Mouse (Mus musculus): ENCODE data around the gene Gm14085. TPM values are rescaled to one million over a fixed set of nuclear protein-coding genes. Genes with fewer than 3 reads are reported as not detected.

The Gm14085 gene
- total and polyA plus RNA-seq, 3 experiments: 0.45 to 1.3 (median 0.52) TPM

GRCm38 (mm10) chr2:122570430-122570829 lies 85.7 kb downstream of the Gm14085 start:
- no peaks in the 10 kb centered on the region for H3K27me3 ChIP-seq (ENCODE audit: control insufficient read depth, insufficient read depth, low read length)
- no peaks in the 10 kb centered on the region for H3K36me3 ChIP-seq (ENCODE audit: control insufficient read depth, insufficient read depth, low read length)
- TF ChIP-seq POLR2A (IDR thresholded peaks at IDR 0.05; ENCODE audit: insufficient read depth, low read depth, low read length) (no peak), EP300 (IDR thresholded peaks at IDR 0.05; ENCODE audit: insufficient read depth, low read depth, low read length) (no peak), CTCF (IDR thresholded peaks at IDR 0.05) (no peak)
- no peak overlapping the region for H3K27ac ChIP-seq
- H3K79me2 ChIP-seq (replicated peaks; ENCODE audit: control insufficient read depth, insufficient read depth, low read length): no peaks in the 10 kb centered on the region
- 74% methylated on average over 4 of the region's 4 CpGs for WGBS
- intact Hi-C loops (cut with DNase I): loop anchor here (5.0 kb wide), 1 partner anchor 42 kb away; the partner anchor contains the start of gene Gatm
- no peaks in the 10 kb centered on the region for H3K4me1 ChIP-seq (ENCODE audit: control insufficient read depth, insufficient read depth, low read length)
- H3K9ac ChIP-seq (ENCODE audit: low read depth, low read length): no peak overlapping the region
- no peak for DNase-seq
- H3K4me3 ChIP-seq: no peak overlapping the region

GRCm38 (mm10) chr2:122571326-122571725 lies 86.6 kb downstream of the Gm14085 start:
- no peaks in the 10 kb centered on the region for H3K79me2 ChIP-seq (replicated peaks; ENCODE audit: control insufficient read depth, insufficient read depth, low read length)

GRCm38 (mm10) chr2:122572438-122572837 lies 87.7 kb downstream of the Gm14085 start:
- WGBS: 56% methylated on average over 1 of the region's 1 CpGs

More at GRCm38 (mm10) chr2:122571326-122571725, 86.6 kb downstream of the Gm14085 start:
- Histone ChIP-seq H3K9ac (ENCODE audit: low read depth, low read length) (no peak overlapping the region), H3K27ac (no peak overlapping the region), H3K36me3 (ENCODE audit: control insufficient read depth, insufficient read depth, low read length) (no peaks in the 10 kb centered on the region), H3K4me1 (ENCODE audit: control insufficient read depth, insufficient read depth, low read length) (no peaks in the 10 kb centered on the region), H3K4me3 (no peak overlapping the region), H3K27me3 (ENCODE audit: control insufficient read depth, insufficient read depth, low read length) (no peaks in the 10 kb centered on the region)
- intact Hi-C loops (cut with DNase I): loop anchor here (5.0 kb wide), 1 partner anchor 41 kb away; the partner anchor contains the start of gene Gatm
- no peak for DNase-seq
- 80% methylated on average over 4 of the region's 4 CpGs for WGBS
- TF ChIP-seq EP300 (IDR thresholded peaks at IDR 0.05; ENCODE audit: insufficient read depth, low read depth, low read length) (no peak), CTCF (IDR thresholded peaks at IDR 0.05) (no peak), POLR2A (IDR thresholded peaks at IDR 0.05; ENCODE audit: insufficient read depth, low read depth, low read length) (no peak)

GRCm38 (mm10) chr2:122575470-122575869 lies 90.7 kb downstream of the Gm14085 start:
- WGBS: 15% methylated on average over 11 of the region's 11 CpGs
- TF ChIP-seq CTCF (IDR thresholded peaks at IDR 0.05) (no peak), EP300 (IDR thresholded peaks at IDR 0.05; ENCODE audit: insufficient read depth, low read depth, low read length) (no peak), POLR2A (IDR thresholded peaks at IDR 0.05; ENCODE audit: insufficient read depth, low read depth, low read length) (no peak)

More at GRCm38 (mm10) chr2:122572438-122572837, 87.7 kb downstream of the Gm14085 start:
- no peak for DNase-seq
- Histone ChIP-seq H3K4me1 (ENCODE audit: control insufficient read depth, insufficient read depth, low read length) (no peaks in the 10 kb centered on the region), H3K4me3 (no peak overlapping the region), H3K9ac (ENCODE audit: low read depth, low read length) (no peak overlapping the region), H3K27ac (no peak overlapping the region), H3K79me2 (replicated peaks; ENCODE audit: control insufficient read depth, insufficient read depth, low read length) (no peaks in the 10 kb centered on the region), H3K36me3 (ENCODE audit: control insufficient read depth, insufficient read depth, low read length) (no peaks in the 10 kb centered on the region), H3K27me3 (ENCODE audit: control insufficient read depth, insufficient read depth, low read length) (no peaks in the 10 kb centered on the region)
- no peak for TF ChIP-seq EP300 (IDR thresholded peaks at IDR 0.05; ENCODE audit: insufficient read depth, low read depth, low read length)
- no peak for TF ChIP-seq POLR2A (IDR thresholded peaks at IDR 0.05; ENCODE audit: insufficient read depth, low read depth, low read length)
- no peak for TF ChIP-seq CTCF (IDR thresholded peaks at IDR 0.05)
- intact Hi-C loops (cut with DNase I): loop anchor here (5.0 kb wide), 1 partner anchor 40 kb away; the partner anchor contains the start of gene Gatm

GRCm38 (mm10) chr2:122576295-122576694 lies 91.6 kb downstream of the Gm14085 start:
- Histone ChIP-seq H3K27me3 (ENCODE audit: control insufficient read depth, insufficient read depth, low read length) (no peaks in the 10 kb centered on the region), H3K79me2 (replicated peaks; ENCODE audit: control insufficient read depth, insufficient read depth, low read length) (no peaks in the 10 kb centered on the region), H3K9ac (ENCODE audit: low read depth, low read length) (no peak overlapping the region), H3K4me3 (no peak overlapping the region), H3K27ac (no peak overlapping the region), H3K4me1 (ENCODE audit: control insufficient read depth, insufficient read depth, low read length) (peaks cover under 1% of the 10 kb centered on the region; the same call in 1 of the 2 replicates), H3K36me3 (ENCODE audit: control insufficient read depth, insufficient read depth, low read length) (no peaks in the 10 kb centered on the region)
- intact Hi-C loops (cut with DNase I): no loop called here
- no peak for DNase-seq
- TF ChIP-seq CTCF (IDR thresholded peaks at IDR 0.05) (no peak), EP300 (IDR thresholded peaks at IDR 0.05; ENCODE audit: insufficient read depth, low read depth, low read length) (no peak), POLR2A (IDR thresholded peaks at IDR 0.05; ENCODE audit: insufficient read depth, low read depth, low read length) (no peak)
- WGBS: 25% methylated on average over 5 of the region's 5 CpGs

More at GRCm38 (mm10) chr2:122575470-122575869, 90.7 kb downstream of the Gm14085 start:
- intact Hi-C loops (cut with DNase I): no loop called here
- Histone ChIP-seq H3K27ac (no peak overlapping the region), H3K9ac (ENCODE audit: low read depth, low read length) (no peak overlapping the region), H3K36me3 (ENCODE audit: control insufficient read depth, insufficient read depth, low read length) (no peaks in the 10 kb centered on the region), H3K79me2 (replicated peaks; ENCODE audit: control insufficient read depth, insufficient read depth, low read length) (no peaks in the 10 kb centered on the region), H3K4me3 (no peak overlapping the region), H3K27me3 (ENCODE audit: control insufficient read depth, insufficient read depth, low read length) (no peaks in the 10 kb centered on the region), H3K4me1 (ENCODE audit: control insufficient read depth, insufficient read depth, low read length) (no peaks in the 10 kb centered on the region)
- peak; percentile 39 to 64 for DNase-seq

- Histone ChIP-seq H3K27me3 (ENCODE audit: control insufficient read depth, insufficient read depth, low read length) (no peaks in the 10 kb centered on the region), H3K36me3 (ENCODE audit: control insufficient read depth, insufficient read depth, low read length) (no peaks in the 10 kb centered on the region), H3K4me1 (ENCODE audit: control insufficient read depth, insufficient read depth, low read length) (peaks cover 6% of the 10 kb centered on the region), H3K4me3 (no peak overlapping the region), H3K9ac (ENCODE audit: low read depth, low read length) (no peak overlapping the region), H3K79me2 (replicated peaks; ENCODE audit: control insufficient read depth, insufficient read depth, low read length) (no peaks in the 10 kb centered on the region), H3K27ac (no peak overlapping the region)
- TF ChIP-seq POLR2A (IDR thresholded peaks at IDR 0.05; ENCODE audit: insufficient read depth, low read depth, low read length) (no peak), EP300 (IDR thresholded peaks at IDR 0.05; ENCODE audit: insufficient read depth, low read depth, low read length) (no peak), CTCF (IDR thresholded peaks at IDR 0.05) (no peak)
- intact Hi-C loops (cut with DNase I): no loop called here
- DNase-seq: no peak
- WGBS: 82% methylated on average over 1 of the region's 1 CpGs
Measured at GRCm38 (mm10) chr2:122577316-122577715, 92.6 kb downstream of the Gm14085 start.

Other genes with a start within 250 kb of the Gm14085 start
- under 1 TPM; 0.57 to 0.61 TPM for gene Duox2, start 186.5 kb upstream of the Gm14085 start, total RNA-seq (2021)
- gene Duox2, start 186.5 kb upstream of the Gm14085 start, polyA plus RNA-seq (2012; rRNA removed): 0.53 and 0.84 TPM in 2 replicates
- under 1 TPM; 0.18 to 0.21 TPM for gene Duoxa2, start 186.0 kb upstream of the Gm14085 start, total RNA-seq (2021)
- 0.18 and 0.23 TPM in 2 replicates for gene Duoxa2, start 186.0 kb upstream of the Gm14085 start, polyA plus RNA-seq (2012; rRNA removed)
- gene Duoxa1, start 171.2 kb upstream of the Gm14085 start, total RNA-seq (2021): under 1 TPM; 0.23 to 0.37 TPM
- 1.1 and 1.5 TPM in 2 replicates for gene Duoxa1, start 171.2 kb upstream of the Gm14085 start, polyA plus RNA-seq (2012; rRNA removed)
- gene Duox1, start 169.3 kb upstream of the Gm14085 start, total RNA-seq (2021): under 1 TPM; 0.10 to 0.34 TPM
- 0.51 and 0.73 TPM in 2 replicates for gene Duox1, start 169.3 kb upstream of the Gm14085 start, polyA plus RNA-seq (2012; rRNA removed)
- 1 to 10 TPM; 3.5 to 5.3 TPM for gene Shf, start 115.8 kb upstream of the Gm14085 start, total RNA-seq (2021)
- gene Shf, start 115.8 kb upstream of the Gm14085 start, polyA plus RNA-seq (2012; rRNA removed): 3.5 and 5.6 TPM in 2 replicates
- gene Slc28a2, start 58.5 kb upstream of the Gm14085 start, total RNA-seq (2021): 10 to 100 TPM; 20.4 to 20.7 TPM
- 17.6 and 37.8 TPM in 2 replicates for gene Slc28a2, start 58.5 kb upstream of the Gm14085 start, polyA plus RNA-seq (2012; rRNA removed)
- gene Gatm, start 126.4 kb downstream of the Gm14085 start, total RNA-seq (2021): 1 to 10 TPM; 3.1 to 3.3 TPM
- gene Gatm, start 126.4 kb downstream of the Gm14085 start, polyA plus RNA-seq (2012; rRNA removed): 4.4 and 4.7 TPM in 2 replicates
- under 1 TPM; 0.36 to 0.44 TPM for gene AA467197, start 152.0 kb downstream of the Gm14085 start, total RNA-seq (2021)
- gene AA467197, start 152.0 kb downstream of the Gm14085 start, polyA plus RNA-seq (2012; rRNA removed): 0.38 TPM in 1 of 2 replicates, not detected in the other
- gene Slc30a4, start 217.7 kb downstream of the Gm14085 start, total RNA-seq (2021): 1 to 10 TPM; 7.9 to 9.2 TPM
- 3.2 and 6.9 TPM in 2 replicates for gene Slc30a4, start 217.7 kb downstream of the Gm14085 start, polyA plus RNA-seq (2012; rRNA removed)